Mouse (Mus musculus) CH12.LX (cell line): ENCODE measurements at regions not wholly inside any gene's neighbourhood (a gene's known extent, or its start where the extent isn't known, plus 50 kb on each side); places are given as distances from the start of the nearest gene placed in this dataset.

Experiments
- DNase-seq: peaks from one replicate; pipeline ENCODE4 v3.0.0-alpha.2; 2013; ENCODE audit errors: extremely low read depth
- H3K27ac ChIP-seq: 2 replicates; pipeline ENCODE4 v1.5.1; 2012; ENCODE audit warnings: low read depth, mild to moderate bottlenecking, control low read depth, moderate library complexity; ENCODE audit not compliant: insufficient read depth
- H3K27me3 ChIP-seq: replicated peaks from 2 replicates; pipeline ENCODE3; 2012; ENCODE audit warnings: inconsistent platforms
- H3K36me3 ChIP-seq, 2 experiments: replicated peaks in 1 of 2; 2 replicates each; pipeline versions ENCODE3 to v1.6.1; 2012; ENCODE audit warnings: inconsistent platforms in 1 of 2, low read length in 1 of 2, mild to moderate bottlenecking in 1 of 2, mixed read lengths in 1 of 2, moderate library complexity in 1 of 2; ENCODE audit not compliant: control insufficient read depth in 1 of 2, insufficient read depth in 1 of 2
- H3K4me1 ChIP-seq, 2 experiments: 2 replicates each; pipeline ENCODE4 v1.6.1; 2012; ENCODE audit warnings: inconsistent platforms in 1 of 2, moderate library complexity in 1 of 2; ENCODE audit not compliant: insufficient read depth in 2 of 2, control insufficient read depth in 1 of 2
- H3K4me2 ChIP-seq: 2 replicates; pipeline ENCODE4 v1.6.1; 2012; ENCODE audit warnings: low read depth, mild to moderate bottlenecking, control low read depth; ENCODE audit not compliant: poor library complexity, insufficient read depth, severe bottlenecking
- H3K4me3 ChIP-seq, 3 experiments: fragments of 150-350 bp in 1 of 3; sonication (generic) in 1 of 3; replicated peaks in 1 of 3; 2 replicates each; pipeline versions ENCODE3 to v1.5.1; 2011 to 2012; ENCODE audit warnings: low read depth in 2 of 3, low read length in 2 of 3, mild to moderate bottlenecking in 2 of 3, moderate library complexity in 2 of 3, control low read depth in 1 of 3, improper control_type of control experiment in 1 of 3, inconsistent platforms in 1 of 3, mixed read lengths in 1 of 3; ENCODE audit not compliant: poor library complexity in 1 of 3
- H3K79me2 ChIP-seq: replicated peaks from 2 replicates; pipeline ENCODE4 v1.6.1; 2012; ENCODE audit warnings: mild to moderate bottlenecking, moderate library complexity; ENCODE audit not compliant: control insufficient read depth, poor library complexity, insufficient read depth, severe bottlenecking; ENCODE audit errors: extremely low read depth
- H3K9ac ChIP-seq: 2 replicates; pipeline ENCODE4 v1.6.1; 2012; ENCODE audit warnings: low read depth, mild to moderate bottlenecking, control low read depth, moderate library complexity; ENCODE audit not compliant: insufficient read depth
- H3K9me3 ChIP-seq: replicated peaks from 2 replicates; pipeline ENCODE3; 2012; ENCODE audit warnings: low read length, inconsistent platforms, mixed read lengths
- CHD1 ChIP-seq: IDR thresholded peaks from 2 replicates; pipeline ENCODE4 v1.6.1; 2012; ENCODE audit warnings: low read depth, low read length, improper control_type of control experiment, inconsistent platforms
- CTCF ChIP-seq, 2 experiments: IDR thresholded peaks in 1 of 2; conservative IDR thresholded peaks in 1 of 2; 2 replicates each; pipeline ENCODE4 v1.5.1; 2011 to 2012; ENCODE audit warnings: low read depth in 2 of 2, low read length in 2 of 2, improper control_type of control experiment in 1 of 2, inconsistent platforms in 1 of 2, mild to moderate bottlenecking in 1 of 2, moderate library complexity in 1 of 2
- ELF1 ChIP-seq: IDR thresholded peaks from 2 replicates; pipeline ENCODE4 v1.6.1; 2014; ENCODE audit warnings: low read depth, mild to moderate bottlenecking, inconsistent platforms, low read length, improper control_type of control experiment
- IRF4 ChIP-seq: IDR thresholded peaks from 2 replicates; pipeline ENCODE4 v1.6.1; 2014; ENCODE audit warnings: low read depth, mild to moderate bottlenecking, inconsistent platforms, low read length, improper control_type of control experiment
- KAT2A ChIP-seq: IDR thresholded peaks from 2 replicates; pipeline ENCODE4 v1.6.1; 2012; ENCODE audit warnings: low read length, improper control_type of control experiment, inconsistent platforms; ENCODE audit not compliant: insufficient replicate concordance
- MAX ChIP-seq: IDR thresholded peaks from 2 replicates; pipeline ENCODE4 v1.6.1; 2011; ENCODE audit warnings: low read length, improper control_type of control experiment
- MAZ ChIP-seq: IDR thresholded peaks from 2 replicates; pipeline ENCODE4 v1.6.1; 2012; ENCODE audit warnings: low read depth, mild to moderate bottlenecking, inconsistent platforms, low read length, improper control_type of control experiment, moderate library complexity
- MEF2A ChIP-seq: IDR thresholded peaks from 2 replicates; pipeline ENCODE4 v1.6.1; 2014; ENCODE audit warnings: low read depth, mild to moderate bottlenecking, inconsistent platforms, low read length, improper control_type of control experiment, borderline replicate concordance
- MYC ChIP-seq: IDR thresholded peaks from 2 replicates; pipeline ENCODE4 v1.6.1; 2011; ENCODE audit warnings: low read depth, mild to moderate bottlenecking, improper control_type of control experiment, low read length
- RAD21 ChIP-seq: IDR thresholded peaks from 2 replicates; pipeline ENCODE4 v1.6.1; 2011; ENCODE audit warnings: low read depth, mild to moderate bottlenecking, low read length, improper control_type of control experiment, moderate library complexity
- SMC3 ChIP-seq: IDR thresholded peaks from 2 replicates; pipeline ENCODE4 v1.6.1; 2011; ENCODE audit warnings: low read depth, low read length, improper control_type of control experiment
- TCF12 ChIP-seq: IDR thresholded peaks from 2 replicates; pipeline ENCODE4 v1.6.1; 2014; ENCODE audit warnings: low read depth, mild to moderate bottlenecking, inconsistent platforms, low read length, improper control_type of control experiment
- UBTF ChIP-seq: IDR thresholded peaks from 2 replicates; pipeline ENCODE4 v1.6.1; 2012; ENCODE audit warnings: low read depth, mild to moderate bottlenecking, inconsistent platforms, low read length, improper control_type of control experiment, moderate library complexity
- ZKSCAN1 ChIP-seq: IDR thresholded peaks from 2 replicates; pipeline ENCODE4 v1.6.1; 2012; ENCODE audit warnings: low read depth, inconsistent platforms, low read length, improper control_type of control experiment, borderline replicate concordance
- dilution Hi-C: fragments of 300-500 bp; cut with MboI; formaldehyde crosslinking; loops from 2 replicates; pipeline ENCODE4 v1.14.3; 2020; ENCODE audit warnings: low sequenced_read_pairs; ENCODE audit not compliant: extremely low pct_unique_long_range_greater_than_20kb, extremely low pct_ligation_motif_present
- in situ Hi-C: fragments of 300-500 bp; cut with MboI; formaldehyde crosslinking; loops from 3 replicates; pipeline ENCODE4 v1.14.3; 2019; ENCODE audit warnings: low sequenced_read_pairs, low pct_ligation_motif_present, low pct_unique_long_range_greater_than_20kb, mixed read lengths

- TF ChIP-seq CTCF (conservative IDR thresholded peaks at IDR 0.05 in 1 of 2, IDR thresholded peaks at IDR 0.05 in 1 of 2; ENCODE audit: low read depth in 2 of 2, low read length in 2 of 2): peak in 1 of 2 experiments; percentile 30; a peak in 2 of 4 replicates
- TF ChIP-seq ZKSCAN1: no peak
- TF ChIP-seq TCF12: no peak
- H3K36me3 ChIP-seq: no peaks in the 10 kb centered on the region
- in situ Hi-C loops (no loop called here), dilution Hi-C loops (no loop called here)
- H3K4me1 ChIP-seq: peaks cover 0 to 9% of the 10 kb centered on the region in 2 experiments; a peak in 2 of 4 replicates
- no peak for DNase-seq
- H3K79me2 ChIP-seq: no peaks in the 10 kb centered on the region
- H3K9ac ChIP-seq: no peak overlapping the region
- H3K4me2 ChIP-seq: no peak overlapping the region
- no peak overlapping the region for H3K4me3 ChIP-seq
- peaks cover 3% of the 10 kb centered on the region for H3K27me3 ChIP-seq
- H3K27ac ChIP-seq: no peak overlapping the region
- no peaks in the 10 kb centered on the region for H3K9me3 ChIP-seq
These were observed 52.8 kb upstream of the Cldn5 start for GRCm38 (mm10) chr16:18723874-18724273.

- Histone ChIP-seq H3K4me1 (peaks cover 0 to 13% of the 10 kb centered on the region in 2 experiments; a peak in 2 of 4 replicates), H3K27me3 (peaks cover 3% of the 10 kb centered on the region), H3K4me2 (no peak overlapping the region), H3K9me3 (no peaks in the 10 kb centered on the region), H3K4me3 (no peak overlapping the region), H3K79me2 (no peaks in the 10 kb centered on the region), H3K36me3 (no peaks in the 10 kb centered on the region), H3K9ac (no peak overlapping the region), H3K27ac (no peak overlapping the region)
- DNase-seq: no peak
- dilution Hi-C loops (no loop called here), in situ Hi-C loops (no loop called here)
- TF ChIP-seq CTCF (conservative IDR thresholded peaks at IDR 0.05 in 1 of 2, IDR thresholded peaks at IDR 0.05 in 1 of 2; ENCODE audit: low read depth in 2 of 2, low read length in 2 of 2): no peak
- TF ChIP-seq KAT2A: no peak
- TF ChIP-seq MAX: no peak
- TF ChIP-seq MEF2A: no peak
- TF ChIP-seq UBTF: no peak
- TF ChIP-seq CHD1: no peak
- no peak for TF ChIP-seq MYC
- no peak for TF ChIP-seq IRF4
- no peak for TF ChIP-seq SMC3
- no peak for TF ChIP-seq MAZ
- TF ChIP-seq RAD21: no peak
- TF ChIP-seq ELF1: no peak
These were observed 51.9 kb upstream of the Cldn5 start for GRCm38 (mm10) chr16:18724706-18725105.
